Comparison of ENCODE assay signal across 8 mouse cellular contexts in genomic region chr15:92050996-92051352, GRCm38 (mm10). TPM values are rescaled to one million over a fixed set of nuclear protein-coding genes. Genes with fewer than 3 reads are reported as not detected.
DNase-seq lines count a peak whose midpoint lies in the region; ATAC-seq and TF ChIP-seq lines count a peak whose summit lies in the region.

Cntn1 (plus strand) TSS chr15:92051165.

- no peaks in the 10 kb centered on the region for H3K36me3 ChIP-seq in heart, embryonic 10.5 days
- no peaks in the 10 kb centered on the region for H3K36me3 ChIP-seq in heart, embryonic 14.5 days (ENCODE audit: control insufficient read depth, insufficient read depth, low read length)
- H3K36me3 ChIP-seq in limb, embryonic 15.5 days: no peaks in the 10 kb centered on the region

- DNase-seq in heart, embryonic 10.5 days (ENCODE audit: low spot score): peak; percentile 84
- DNase-seq in heart, adult 9 months (ENCODE audit: low spot score in 2 of 2): no peak
- peak; percentile 94 for DNase-seq in embryo, embryonic 10.5 days (ENCODE audit: low spot score)
- DNase-seq in kidney, postnatal 14 days: peak; percentile 65
- DNase-seq in urinary bladder, postnatal 36 days (ENCODE audit: low spot score in 2 of 2): peak; percentile 17 to 47

- 1% methylated on average over 17 of the region's 17 CpGs for WGBS in heart, embryonic 10.5 days
- under 1% methylated on average over 17 of the region's 17 CpGs for WGBS in heart, embryonic 14.5 days
- WGBS in limb, embryonic 15.5 days: 0% methylated on average over 17 of the region's 17 CpGs
- WGBS in olfactory bulb, adult 2 months: under 1% methylated on average over 17 of the region's 17 CpGs

- peak; percentile 56; the same call in 1 of the 2 replicates for ATAC-seq in heart, embryonic 14.5 days (ENCODE audit: insufficient number of reproducible peaks, insufficient read depth, low FRiP score, low read depth)
- ATAC-seq in limb, embryonic 15.5 days (ENCODE audit: insufficient number of reproducible peaks, low FRiP score, low TSS enrichment, low read depth): peak; percentile 80; the same call in 1 of the 2 replicates

- no peak for TF ChIP-seq CTCF in olfactory bulb, adult 2 months (IDR thresholded peaks at IDR 0.05; ENCODE audit: insufficient read depth, low read depth, low read length)

- H3K4me3 ChIP-seq in heart, embryonic 10.5 days: peak within 1 kb of the TSS; percentile 68
- H3K4me3 ChIP-seq in heart, embryonic 14.5 days (ENCODE audit: control insufficient read depth in 1 of 2, insufficient read depth in 1 of 2, low read depth in 1 of 2, low read length in 2 of 2): peak within 1 kb of the TSS; percentile 52 to 70
- peak within 1 kb of the TSS; percentile 49 for H3K4me3 ChIP-seq in limb, embryonic 15.5 days
- peak within 1 kb of the TSS; percentile 76 for H3K4me3 ChIP-seq in olfactory bulb, adult 2 months (ENCODE audit: insufficient read depth, low read depth, low read length)

- H3K4me2 ChIP-seq in heart, embryonic 14.5 days (ENCODE audit: low read length): peak within 1 kb of the TSS; percentile 98
- peak within 1 kb of the TSS; percentile 97 for H3K4me2 ChIP-seq in limb, embryonic 15.5 days

- peaks cover 17% of the 10 kb centered on the region; the same call in 1 of the 2 replicates for H3K27me3 ChIP-seq in heart, embryonic 10.5 days (ENCODE audit: insufficient read depth, poor library complexity, severe bottlenecking)
- H3K27me3 ChIP-seq in heart, embryonic 14.5 days (ENCODE audit: control insufficient read depth, insufficient read depth, low read length): peaks cover 12% of the 10 kb centered on the region; the same call in 1 of the 2 replicates
- H3K27me3 ChIP-seq in limb, embryonic 15.5 days: peaks cover 7% of the 10 kb centered on the region

- H3K9ac ChIP-seq in heart, embryonic 14.5 days (ENCODE audit: low read length): peak within 1 kb of the TSS; percentile 56
- H3K9ac ChIP-seq in limb, embryonic 15.5 days: peak within 1 kb of the TSS; percentile 3; the same call in 1 of the 2 replicates

- no peak within 1 kb of the TSS for H3K27ac ChIP-seq in heart, embryonic 10.5 days
- no peak within 1 kb of the TSS for H3K27ac ChIP-seq in heart, embryonic 14.5 days (replicated peaks in 1 of 2; ENCODE audit: control insufficient read depth in 1 of 2, insufficient read depth in 1 of 2, low read depth in 2 of 2, low read length in 2 of 2)
- H3K27ac ChIP-seq in limb, embryonic 15.5 days: no peak within 1 kb of the TSS
- H3K27ac ChIP-seq in olfactory bulb, adult 2 months (ENCODE audit: insufficient read depth, low read depth, low read length): peak within 1 kb of the TSS; percentile 86

- peaks cover 10% of the 10 kb centered on the region for H3K4me1 ChIP-seq in heart, embryonic 10.5 days
- peaks cover 0 to 10% of the 10 kb centered on the region in 2 experiments; a peak in 2 of 4 replicates for H3K4me1 ChIP-seq in heart, embryonic 14.5 days (ENCODE audit: control insufficient read depth in 2 of 2, insufficient read depth in 2 of 2, low read length in 2 of 2)
- H3K4me1 ChIP-seq in limb, embryonic 15.5 days: peaks cover 15% of the 10 kb centered on the region
- H3K4me1 ChIP-seq in olfactory bulb, adult 2 months (ENCODE audit: control insufficient read depth, insufficient read depth, low read length): peaks cover 1% of the 10 kb centered on the region

- peak; percentile 81 for TF ChIP-seq POLR2A in olfactory bulb, adult 2 months (IDR thresholded peaks at IDR 0.05; ENCODE audit: insufficient read depth, low read depth, low read length)

- no peaks in the 10 kb centered on the region for H3K9me3 ChIP-seq in heart, embryonic 10.5 days
- no peaks in the 10 kb centered on the region for H3K9me3 ChIP-seq in heart, embryonic 14.5 days (ENCODE audit: control insufficient read depth, low read length)
- H3K9me3 ChIP-seq in limb, embryonic 15.5 days: no peaks in the 10 kb centered on the region

RNA-seq across cellular contexts. Expression of gene Cntn1, which starts in this region (rescaled TPM):
- 0.47 and 0.51 TPM in 2 replicates for polyA plus RNA-seq in heart, embryonic 10.5 days (2016; fragmentation: Nextera tagmentation; extraction: Ambion mirVana)
- 0.39 TPM in 2 replicates for polyA plus RNA-seq in heart, embryonic 14.5 days (2014; fragmentation: Nextera tagmentation; extraction: Ambion mirVana)
- 1.9 and 3.0 TPM in 2 replicates for polyA plus RNA-seq in limb, embryonic 15.5 days (2015; fragmentation: Nextera tagmentation; extraction: Ambion mirVana)
- 81.0 TPM in 1 of 2 replicates, not detected in the other for polyA plus RNA-seq in olfactory bulb, adult 2 months (2012; ENCODE audit: insufficient read depth, insufficient read length, low replicate concordance, missing spikeins)

Comparison
In these comparisons a context has a peak if more than half of its experiments do, and no peak if none do; other contexts are left out.
1. RNA of gene Cntn1 (polyA plus RNA-seq): 81.0 TPM in olfactory bulb, adult 2 months; 1.9 to 3.0 TPM in limb, embryonic 15.5 days, 0.47 to 0.51 TPM in heart, embryonic 10.5 days and 0.39 TPM in heart, embryonic 14.5 days; every median in the first group is over 10 times any median in the second.
2. Peak in DNase-seq and H3K4me3 ChIP-seq in heart, embryonic 10.5 days; RNA of the gene not detected or under 1 TPM.
3. Peak in ATAC-seq, H3K4me3 ChIP-seq, H3K9ac ChIP-seq and H3K4me2 ChIP-seq in heart, embryonic 14.5 days; RNA of the gene not detected or under 1 TPM.
4. DNase-seq: peak in embryo, embryonic 10.5 days (single experiment), kidney, postnatal 14 days (single experiment) and urinary bladder, postnatal 36 days (2 of 2); none in heart, adult 9 months (0 of 2).
5. Peak in every context shown above with its lines, with median percentiles within 50 percentile points of each other: H3K4me3 ChIP-seq.